ENCODE assay signal across 8 mouse cellular contexts in genomic region chr1:156718950-156719805, GRCm38 (mm10). TPM values are rescaled to one million over a fixed set of nuclear protein-coding genes. Genes with fewer than 3 reads are reported as not detected.
DNase-seq lines count a peak whose midpoint lies in the region; ATAC-seq and TF ChIP-seq lines count a peak whose summit lies in the region.

TSS of gene Fam20b (minus strand) at chr1:156719086.

- peaks cover 5% of the 10 kb centered on the region; the same call in 1 of the 2 replicates for H3K27me3 ChIP-seq in heart, embryonic 11.5 days (ENCODE audit: control insufficient read depth, insufficient read depth, low read length)
- no peaks in the 10 kb centered on the region for H3K27me3 ChIP-seq in kidney, embryonic 16.5 days (ENCODE audit: insufficient read depth, low read length)
- H3K27me3 ChIP-seq in liver, adult 2 months (ENCODE audit: control insufficient read depth, insufficient read depth, low read length), result no peaks in the 10 kb centered on the region
- H3K27me3 ChIP-seq in myocyte (ENCODE audit: control insufficient read depth, insufficient read depth, insufficient read length), result no peaks in the 10 kb centered on the region
- H3K27me3 ChIP-seq in splenic B cell, adult 2 months (ENCODE audit: control insufficient read depth, insufficient read depth, low read length, poor library complexity, severe bottlenecking), result no peaks in the 10 kb centered on the region

- DNase-seq in B cell, adult 2 months, result peak; percentile 98 to 99
- DNase-seq in brain, adult 2 months (ENCODE audit: low read depth, low spot score), result peak; percentile 99
- peak; percentile 80 for DNase-seq in liver, adult 2 months (ENCODE audit: extremely low read depth, low read depth, low spot score)
- peak; percentile 96 for DNase-seq in splenic B cell, adult 2 months (ENCODE audit: low read depth, low spot score)

- peak within 1 kb of the TSS; percentile 31 for H3ac ChIP-seq in myocyte (ENCODE audit: control insufficient read depth, insufficient read length)

- no peak for TF ChIP-seq CTCF in liver, adult 2 months (IDR thresholded peaks at IDR 0.05; ENCODE audit: low read depth, low read length)

- no peaks in the 10 kb centered on the region for H3K9me3 ChIP-seq in heart, embryonic 11.5 days (replicated peaks; ENCODE audit: control insufficient read depth, low read length)
- no peaks in the 10 kb centered on the region for H3K9me3 ChIP-seq in kidney, embryonic 16.5 days (ENCODE audit: low read length)

- H3K4me2 ChIP-seq in heart, embryonic 11.5 days, result peak within 1 kb of the TSS; percentile 79
- H3K4me2 ChIP-seq in kidney, embryonic 16.5 days (replicated peaks; ENCODE audit: low read depth, low read length), result peak within 1 kb of the TSS; percentile 62
- H3K4me2 ChIP-seq in myocyte (ENCODE audit: low read depth), result peak within 1 kb of the TSS; percentile 86

- WGBS in heart, embryonic 11.5 days (ENCODE audit: insufficient replicate concordance), result under 1% methylated on average over 34 of the region's 47 CpGs
- under 1% methylated on average over 41 of the region's 47 CpGs for WGBS in kidney, embryonic 16.5 days
- 3% methylated on average over 47 of the region's 47 CpGs for WGBS in liver, adult 2 months

- no peak for TF ChIP-seq POLR2A in liver, adult 2 months (IDR thresholded peaks at IDR 0.05; ENCODE audit: extremely low read depth, insufficient read depth, low read length)
- TF ChIP-seq POLR2A in myocyte (IDR thresholded peaks at IDR 0.05; ENCODE audit: insufficient read length, low read depth), result peak; percentile 55

- H3K4me1 ChIP-seq in heart, embryonic 11.5 days (ENCODE audit: control insufficient read depth, insufficient read depth, low read length), result no peaks in the 10 kb centered on the region
- H3K4me1 ChIP-seq in kidney, embryonic 16.5 days (ENCODE audit: insufficient read depth, low read length), result peaks cover 15% of the 10 kb centered on the region; the same call in 1 of the 2 replicates
- peaks cover 3% of the 10 kb centered on the region; the same call in 1 of the 2 replicates for H3K4me1 ChIP-seq in liver, adult 2 months (ENCODE audit: control insufficient read depth, insufficient read depth, low read length)

- H3K4me3 ChIP-seq in heart, embryonic 11.5 days (ENCODE audit: low read depth, low read length), result peak within 1 kb of the TSS; percentile 88
- peak within 1 kb of the TSS; percentile 97 for H3K4me3 ChIP-seq in kidney, embryonic 16.5 days (ENCODE audit: low read length)
- peak within 1 kb of the TSS; percentile 85 for H3K4me3 ChIP-seq in liver, adult 2 months (ENCODE audit: insufficient read depth, low read depth, low read length)
- H3K4me3 ChIP-seq in myocyte, result peak within 1 kb of the TSS; percentile 47

- peaks cover 3% of the 10 kb centered on the region for H3K79me2 ChIP-seq in liver, adult 2 months (ENCODE audit: control insufficient read depth, insufficient read depth, low read length)
- H3K79me2 ChIP-seq in myocyte (ENCODE audit: control insufficient read depth, insufficient read depth), result peaks cover 17% of the 10 kb centered on the region

- peak within 1 kb of the TSS; percentile 92 for H3K27ac ChIP-seq in heart, embryonic 11.5 days (ENCODE audit: low read depth, low read length)
- H3K27ac ChIP-seq in kidney, embryonic 16.5 days (ENCODE audit: low read length), result peak within 1 kb of the TSS; percentile 98
- peak within 1 kb of the TSS; percentile 90 for H3K27ac ChIP-seq in liver, adult 2 months (replicated peaks; ENCODE audit: insufficient read depth, low read depth, low read length)

- no peaks in the 10 kb centered on the region for H3K36me3 ChIP-seq in heart, embryonic 11.5 days (ENCODE audit: control insufficient read depth, insufficient read depth, low read length)
- H3K36me3 ChIP-seq in kidney, embryonic 16.5 days (ENCODE audit: insufficient read depth, low read length), result no peaks in the 10 kb centered on the region
- no peaks in the 10 kb centered on the region for H3K36me3 ChIP-seq in liver, adult 2 months (ENCODE audit: control insufficient read depth, insufficient read depth, low read length)
- H3K36me3 ChIP-seq in myocyte (ENCODE audit: control insufficient read depth, insufficient read depth), result no peaks in the 10 kb centered on the region
- H3K36me3 ChIP-seq in splenic B cell, adult 2 months (ENCODE audit: control insufficient read depth, insufficient read depth, low read length, poor library complexity, severe bottlenecking), result no peaks in the 10 kb centered on the region

- peak within 1 kb of the TSS; percentile 82 for H3K9ac ChIP-seq in heart, embryonic 11.5 days (ENCODE audit: low read depth, low read length)
- H3K9ac ChIP-seq in kidney, embryonic 16.5 days (replicated peaks; ENCODE audit: low read length), result peak within 1 kb of the TSS; percentile 93
- H3K9ac ChIP-seq in liver, adult 2 months (ENCODE audit: low read depth, low read length), result peak within 1 kb of the TSS; percentile 96

- ATAC-seq in erythroblast, adult 5-6 weeks (replicated peaks; ENCODE audit: low FRiP score, poor library complexity, severe bottlenecking), result peak; percentile 94
- ATAC-seq in heart, embryonic 11.5 days (replicated peaks; ENCODE audit: insufficient number of reproducible peaks, low FRiP score, low TSS enrichment), result peak; percentile 97
- ATAC-seq in kidney, embryonic 16.5 days (ENCODE audit: low FRiP score, low TSS enrichment), result peak; percentile 97

TF ChIP-seq in myocyte, 11 proteins besides CTCF, POLR2A, EP300 and RAD21:
- TF ChIP-seq MAX (IDR thresholded peaks at IDR 0.05; ENCODE audit: low read depth) (no peak), USF1 (IDR thresholded peaks at IDR 0.05; ENCODE audit: low read depth) (no peak), CEBPB (IDR thresholded peaks at IDR 0.05; ENCODE audit: insufficient read depth, poor library complexity, severe bottlenecking) (no peak), REST (IDR thresholded peaks at IDR 0.05; ENCODE audit: insufficient read depth, insufficient read length) (no peak), MYOG (IDR thresholded peaks at IDR 0.05; ENCODE audit: control insufficient read depth in 1 of 3, insufficient read depth in 1 of 3, insufficient read length in 2 of 3, low read depth in 2 of 3) (peak in 1 of 3 experiments; percentile 36), MYOD1 (IDR thresholded peaks at IDR 0.05; ENCODE audit: control insufficient read depth in 1 of 3, insufficient read length in 2 of 3, low read depth in 2 of 3) (no peak), SRF (IDR thresholded peaks at IDR 0.05; ENCODE audit: control insufficient read depth, insufficient read length, low read depth) (peak; percentile 70), POLR2AphosphoS2 (IDR thresholded peaks at IDR 0.05; ENCODE audit: insufficient read length, low read depth) (no peak), TCF12 (IDR thresholded peaks at IDR 0.05; ENCODE audit: insufficient read depth, poor library complexity, severe bottlenecking) (no peak), E2F4 (IDR thresholded peaks at IDR 0.05; ENCODE audit: insufficient read depth) (peak; percentile 2), TCF3 (IDR thresholded peaks at IDR 0.05; ENCODE audit: insufficient read length, low read depth) (no peak)
TF ChIP-seq in myocyte: peak in this region for 3.

RNA-seq across cellular contexts. Expression of gene Fam20b, which starts in this region (rescaled TPM):
- total RNA-seq in erythroblast, adult 5-6 weeks (2015; ENCODE audit: low replicate concordance), result 6.5 and 10.6 TPM in 2 replicates
- total RNA-seq in erythroblast, adult 5-6 weeks (2017; ENCODE audit: low replicate concordance), result 15.5 and 19.9 TPM in 2 replicates
- 22.4 and 27.5 TPM in 2 replicates for polyA plus RNA-seq in heart, embryonic 11.5 days (2014; fragmentation: Nextera tagmentation; extraction: Ambion mirVana)
- 29.8 and 36.6 TPM in 2 replicates for polyA plus RNA-seq in kidney, embryonic 16.5 days (2015; fragmentation: Nextera tagmentation; extraction: Ambion mirVana)
- total RNA-seq in liver, adult 2 months (2014; rRNA removed), result 11.2 and 11.4 TPM in 2 replicates
- polyA plus RNA-seq in liver, adult 2 months (2012; rRNA removed), result 6.8 and 8.0 TPM in 2 replicates
- 22.9 TPM for polyA plus RNA-seq in myocyte (2012; fragmentation: generic; extraction: Trizol)

Comparison
In these comparisons a context has a peak if more than half of its experiments do, and no peak if none do; other contexts are left out.
1. Peak in every context shown above with its lines: DNase-seq, ATAC-seq, H3K4me3 ChIP-seq and H3K27ac ChIP-seq.
2. H3K4me3 ChIP-seq: peak in every context shown above with its lines; median percentile 97 in kidney, embryonic 16.5 days; 88 in heart, embryonic 11.5 days; 85 in liver, adult 2 months; 47 in myocyte.